Mouse (Mus musculus) MEL (cell line): ENCODE measurements around the gene Cenpt. TPM values are rescaled to one million over a fixed set of nuclear protein-coding genes. Genes with fewer than 3 reads are reported as not detected.

ENCODE experiments used
- DNase-seq: peaks from one replicate; pipeline ENCODE4 v3.0.0; 2011; ENCODE audit warnings: low read depth, low spot score
- H3K27ac ChIP-seq: 2 replicates; pipeline ENCODE4 v1.5.1; 2012; ENCODE audit warnings: low read depth, mild to moderate bottlenecking, control low read depth, low read length, moderate library complexity; ENCODE audit not compliant: control insufficient read depth
- H3K27me3 ChIP-seq, 2 experiments: fragments of 150-350 bp in 1 of 2; sonication (generic) in 1 of 2; 2 replicates each; pipeline ENCODE4 v1.6.1; 2012; ENCODE audit warnings: low read length in 2 of 2, mild to moderate bottlenecking in 2 of 2, improper control_type of control experiment in 1 of 2, moderate library complexity in 1 of 2; ENCODE audit not compliant: insufficient read depth in 2 of 2, control insufficient read depth in 1 of 2
- H3K36me3 ChIP-seq, 2 experiments: 2 replicates each; pipeline ENCODE4 v1.6.1; 2012 to 2014; ENCODE audit warnings: low read length in 2 of 2, improper control_type of control experiment in 1 of 2, inconsistent platforms in 1 of 2, mild to moderate bottlenecking in 1 of 2; ENCODE audit not compliant: insufficient read depth in 2 of 2, control insufficient read depth in 1 of 2
- H3K4me1 ChIP-seq, 2 experiments: fragments of 150-350 bp in 1 of 2; sonication (generic) in 1 of 2; 2 replicates each; pipeline ENCODE4 v1.6.1; 2012; ENCODE audit warnings: low read length in 2 of 2, improper control_type of control experiment in 1 of 2, mild to moderate bottlenecking in 1 of 2; ENCODE audit not compliant: insufficient read depth in 2 of 2, control insufficient read depth in 1 of 2
- H3K4me3 ChIP-seq, 2 experiments: fragments of 150-350 bp in 1 of 2; sonication (generic) in 1 of 2; 2 replicates each; pipeline ENCODE4 v1.5.1; 2012; ENCODE audit warnings: low read depth in 2 of 2, low read length in 2 of 2, mild to moderate bottlenecking in 2 of 2, moderate library complexity in 2 of 2, control low read depth in 1 of 2, improper control_type of control experiment in 1 of 2; ENCODE audit not compliant: control insufficient read depth in 1 of 2, insufficient read depth in 1 of 2
- H3K79me2 ChIP-seq: 2 replicates; pipeline ENCODE4 v1.6.1; 2012; ENCODE audit warnings: mild to moderate bottlenecking, low read length, moderate library complexity; ENCODE audit not compliant: control insufficient read depth, poor library complexity, insufficient read depth
- H3K9ac ChIP-seq: 2 replicates; pipeline ENCODE4 v1.6.1; 2012; ENCODE audit warnings: low read depth, mild to moderate bottlenecking, control low read depth, low read length, moderate library complexity; ENCODE audit not compliant: control insufficient read depth, poor library complexity, severe bottlenecking
- H3K9me3 ChIP-seq: fragments of 150-350 bp; sonication (generic); replicated peaks from 2 replicates; pipeline ENCODE4 v1.6.1; 2012; ENCODE audit warnings: mild to moderate bottlenecking, low read length, improper control_type of control experiment, moderate library complexity; ENCODE audit not compliant: insufficient read depth
- BHLHE40 ChIP-seq: IDR thresholded peaks from 2 replicates; pipeline ENCODE4 v1.6.1; 2012; ENCODE audit warnings: low read depth, mild to moderate bottlenecking, inconsistent platforms, low read length, improper control_type of control experiment, borderline replicate concordance
- CTCF ChIP-seq, 3 experiments: IDR thresholded peaks in 2 of 3; conservative IDR thresholded peaks in 1 of 3; 2 replicates each; pipeline ENCODE4 v1.5.1; 2011 to 2012; ENCODE audit warnings: low read length in 3 of 3, low read depth in 2 of 3, mild to moderate bottlenecking in 2 of 3, improper control_type of control experiment in 1 of 3, inconsistent platforms in 1 of 3, mixed read lengths in 1 of 3, moderate library complexity in 1 of 3; ENCODE audit not compliant: control insufficient read depth in 1 of 3, insufficient read depth in 1 of 3, poor library complexity in 1 of 3, severe bottlenecking in 1 of 3
- E2F4 ChIP-seq: IDR thresholded peaks from 2 replicates; pipeline ENCODE4 v1.6.1; 2011; ENCODE audit warnings: low read depth, low read length, improper control_type of control experiment, borderline replicate concordance
- JUND ChIP-seq: IDR thresholded peaks from 2 replicates; pipeline ENCODE4 v1.6.1; 2011; ENCODE audit warnings: low read depth, mild to moderate bottlenecking, improper control_type of control experiment, low read length
- KAT2A ChIP-seq: conservative IDR thresholded peaks from 2 replicates; pipeline ENCODE4 v1.6.1; 2012; ENCODE audit warnings: low read depth, low read length, improper control_type of control experiment, inconsistent platforms
- MEF2A ChIP-seq: IDR thresholded peaks from 2 replicates; pipeline ENCODE4 v1.6.1; 2014; ENCODE audit warnings: low read depth, mild to moderate bottlenecking, inconsistent platforms, low read length, improper control_type of control experiment; ENCODE audit not compliant: poor library complexity, insufficient replicate concordance, severe bottlenecking; ENCODE audit errors: extremely low read depth
- MXI1 ChIP-seq: IDR thresholded peaks from 2 replicates; pipeline ENCODE4 v1.6.1; 2011; ENCODE audit warnings: mild to moderate bottlenecking, low read depth, low read length, improper control_type of control experiment
- MYB ChIP-seq: IDR thresholded peaks from 2 replicates; pipeline ENCODE4 v1.6.1; 2011; ENCODE audit warnings: mild to moderate bottlenecking, low read depth, low read length, improper control_type of control experiment
- MYC ChIP-seq: IDR thresholded peaks from 2 replicates; pipeline ENCODE4 v1.6.1; 2011; ENCODE audit warnings: low read depth, mild to moderate bottlenecking, low read length, improper control_type of control experiment, moderate library complexity
- NRF1 ChIP-seq: IDR thresholded peaks from 2 replicates; pipeline ENCODE4 v1.6.1; 2014; ENCODE audit warnings: low read depth, mild to moderate bottlenecking, inconsistent platforms, low read length, improper control_type of control experiment, moderate library complexity; ENCODE audit not compliant: poor library complexity, insufficient read depth, severe bottlenecking
- POLR2AphosphoS2 ChIP-seq: IDR thresholded peaks from 2 replicates; pipeline ENCODE4 v1.6.1; 2011; ENCODE audit warnings: low read length, improper control_type of control experiment
- POLR2AphosphoS5 ChIP-seq: IDR thresholded peaks from 2 replicates; pipeline ENCODE4 v1.6.1; 2012; ENCODE audit warnings: low read depth, borderline replicate concordance, mild to moderate bottlenecking, inconsistent platforms, low read length, moderate library complexity, mixed read lengths
- RAD21 ChIP-seq: IDR thresholded peaks from 2 replicates; pipeline ENCODE4 v1.6.1; 2011; ENCODE audit warnings: mild to moderate bottlenecking, low read depth, low read length, improper control_type of control experiment
- SMC3 ChIP-seq: IDR thresholded peaks from 2 replicates; pipeline ENCODE4 v1.6.1; 2011; ENCODE audit warnings: low read depth, low read length, improper control_type of control experiment
- TAL1 ChIP-seq: IDR thresholded peaks from 2 replicates; pipeline ENCODE4 v1.6.1; 2012; ENCODE audit warnings: mild to moderate bottlenecking, inconsistent platforms, low read length, moderate library complexity, mixed read lengths
- TBP ChIP-seq: IDR thresholded peaks from 2 replicates; pipeline ENCODE4 v1.8.0; 2011; ENCODE audit warnings: low read depth, low read length, improper control_type of control experiment
- UBTF ChIP-seq: IDR thresholded peaks from 2 replicates; pipeline ENCODE4 v1.6.1; 2012; ENCODE audit warnings: low read depth, mild to moderate bottlenecking, inconsistent platforms, low read length, improper control_type of control experiment, moderate library complexity, borderline replicate concordance; ENCODE audit not compliant: insufficient read depth
- USF1 ChIP-seq: IDR thresholded peaks from 2 replicates; pipeline ENCODE4 v1.6.1; 2014; ENCODE audit warnings: low read depth, mild to moderate bottlenecking, inconsistent platforms, low read length, improper control_type of control experiment, moderate library complexity
- USF2 ChIP-seq, 2 experiments: IDR thresholded peaks; 2 replicates each; pipeline ENCODE4 v1.6.1; 2011 to 2012; ENCODE audit warnings: improper control_type of control experiment in 2 of 2, low read length in 2 of 2, borderline replicate concordance in 1 of 2, inconsistent platforms in 1 of 2, low read depth in 1 of 2, mild to moderate bottlenecking in 1 of 2; ENCODE audit not compliant: insufficient read depth in 1 of 2
- ZC3H11A ChIP-seq: IDR thresholded peaks from 2 replicates; pipeline ENCODE4 v1.6.1; 2012; ENCODE audit warnings: low read depth, mild to moderate bottlenecking, inconsistent platforms, low read length, improper control_type of control experiment
- ZKSCAN1 ChIP-seq: IDR thresholded peaks from 2 replicates; pipeline ENCODE4 v1.6.1; 2012; ENCODE audit warnings: low read depth, mild to moderate bottlenecking, inconsistent platforms, low read length, improper control_type of control experiment, moderate library complexity
- polyA plus RNA-seq, 2 experiments: library from polyadenylated mRNA; stranded (reverse) in 1 of 2; unstranded in 1 of 2; fragments of >175 nt in 1 of 2; fragments of >200 nt in 1 of 2; gene quantifications; 2 replicates each; pipeline versions ENCODE4 v1.2.1 to v1.2.4; 2012; ENCODE audit warnings: low replicate concordance in 2 of 2, low read depth in 1 of 2; ENCODE audit not compliant: insufficient read length in 2 of 2, insufficient read depth in 1 of 2, missing spikeins in 1 of 2
- total RNA-seq: library from RNA; depleted of rRNA; stranded (reverse); fragments of 300-350 nt; gene quantifications from 2 replicates; pipeline ENCODE4 v1.2.3, GENCODE M21; 2012; rRNA removed

Cenpt gene
- total and polyA plus RNA-seq, 3 experiments: 14.2 to 26.5 TPM; not detected in 1

- peaks cover 24 to 38% of the 10 kb centered on the region in 2 experiments for H3K4me1 ChIP-seq
- no peaks in the 10 kb centered on the region for H3K9me3 ChIP-seq
- peaks cover 0 to 38% of the 10 kb centered on the region in 2 experiments; a peak in 2 of 4 replicates for H3K36me3 ChIP-seq
- H3K9ac ChIP-seq: no peak overlapping the region
- no peak overlapping the region for H3K4me3 ChIP-seq
- TF ChIP-seq E2F4: no peak
- TF ChIP-seq TAL1: no peak
- TF ChIP-seq ZC3H11A: no peak
- TF ChIP-seq NRF1: no peak
- TF ChIP-seq MYC: no peak
- TF ChIP-seq BHLHE40: no peak
- no peak for TF ChIP-seq JUND
- TF ChIP-seq SMC3: no peak
- no peak for TF ChIP-seq TBP
- no peak for TF ChIP-seq MXI1
- no peak for TF ChIP-seq MYB
- no peak for TF ChIP-seq CTCF (IDR thresholded peaks at IDR 0.05 in 2 of 3, conservative IDR thresholded peaks at IDR 0.05 in 1 of 3; ENCODE audit: control insufficient read depth in 1 of 3, insufficient read depth in 1 of 3, low read depth in 2 of 3, low read length in 3 of 3, poor library complexity in 1 of 3, severe bottlenecking in 1 of 3)
- TF ChIP-seq USF2 (IDR thresholded peaks at IDR 0.05; ENCODE audit: borderline replicate concordance in 1 of 2, insufficient read depth in 1 of 2, low read depth in 1 of 2, low read length in 2 of 2): no peak
- no peak for TF ChIP-seq POLR2AphosphoS2
- TF ChIP-seq KAT2A: no peak
- TF ChIP-seq MEF2A: no peak
- no peak for TF ChIP-seq ZKSCAN1
- no peaks in the 10 kb centered on the region for H3K79me2 ChIP-seq
- no peak for DNase-seq
- H3K27me3 ChIP-seq: no peaks in the 10 kb centered on the region
- no peak overlapping the region; the same call in 1 of the 2 replicates for H3K27ac ChIP-seq
Measured at GRCm38 (mm10) chr8:105798408-105798807, 54.7 kb downstream of the Cenpt start.

DNA sequence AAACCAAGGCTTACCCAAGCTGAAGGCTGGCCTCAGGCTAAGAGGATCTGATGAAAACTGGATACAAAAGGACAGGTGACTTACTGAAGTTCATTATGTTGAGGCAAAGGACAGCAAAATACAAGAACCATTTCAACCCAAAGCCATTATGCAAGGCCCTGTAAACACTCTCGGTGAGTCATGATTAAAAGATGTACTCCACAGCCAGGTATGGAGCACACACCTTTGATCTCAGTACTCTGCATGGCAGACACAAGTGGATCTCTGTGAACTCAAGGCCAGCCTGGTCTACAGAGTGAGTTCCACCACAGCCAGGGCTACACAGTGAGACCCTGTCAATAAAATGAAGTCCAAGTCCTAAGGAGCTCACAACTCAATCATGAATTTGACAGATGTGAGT, 57.3 kb downstream of the Cenpt start:
- Histone ChIP-seq H3K4me1 (peaks cover 13 to 26% of the 10 kb centered on the region in 2 experiments), H3K27ac (no peak overlapping the region), H3K9me3 (no peaks in the 10 kb centered on the region), H3K4me3 (no peak overlapping the region), H3K36me3 (peaks cover 0 to 24% of the 10 kb centered on the region in 2 experiments; a peak in 3 of 4 replicates), H3K27me3 (no peaks in the 10 kb centered on the region), H3K79me2 (no peaks in the 10 kb centered on the region), H3K9ac (no peak overlapping the region)
- TF ChIP-seq USF1 (no peak), MEF2A (no peak), UBTF (no peak), RAD21 (no peak), JUND (no peak), POLR2AphosphoS5 (no peak)
- DNase-seq: no peak

Other genes with a start within 250 kb of the Cenpt start
- 15.7 and 16.6 TPM in 2 replicates for gene Ripor1, start 248.0 kb downstream of the Cenpt start, total RNA-seq
- gene Ripor1, start 248.0 kb downstream of the Cenpt start, polyA plus RNA-seq: 100 to 1,000 TPM in 1 of 2 experiments, not detected in 1; 120 TPM
- gene Ctcf, start 216.7 kb downstream of the Cenpt start, total RNA-seq: 36.4 and 40.7 TPM in 2 replicates
- 100 to 1,000 TPM in 1 of 2 experiments, 10 to 100 TPM in 1; 87.1 to 670 TPM for gene Ctcf, start 216.7 kb downstream of the Cenpt start, polyA plus RNA-seq
- gene Agrp, start 215.9 kb downstream of the Cenpt start, total RNA-seq: not detected in 2 replicates
- gene Agrp, start 215.9 kb downstream of the Cenpt start, polyA plus RNA-seq: under 1 TPM in 1 of 2 experiments, not detected in 1; 0.63 TPM
- gene Carmil2, start 167.0 kb downstream of the Cenpt start, total RNA-seq: 7.9 and 9.5 TPM in 2 replicates
- 10 to 100 TPM in 1 of 2 experiments, not detected in 1; 62.7 TPM for gene Carmil2, start 167.0 kb downstream of the Cenpt start, polyA plus RNA-seq
- gene Acd, start 152.2 kb downstream of the Cenpt start, total RNA-seq: 7.5 and 9.3 TPM in 2 replicates
- 10 to 100 TPM in 1 of 2 experiments, not detected in 1; 53.9 TPM for gene Acd, start 152.2 kb downstream of the Cenpt start, polyA plus RNA-seq
- 12.3 and 13.7 TPM in 2 replicates for gene Pard6a, start 152.1 kb downstream of the Cenpt start, total RNA-seq
- 10 to 100 TPM in 1 of 2 experiments, not detected in 1; 20.5 TPM for gene Pard6a, start 152.1 kb downstream of the Cenpt start, polyA plus RNA-seq
- gene 4933405L10Rik, start 145.6 kb downstream of the Cenpt start, total RNA-seq: 0.13 and 0.23 TPM in 2 replicates
- under 1 TPM in 1 of 2 experiments, not detected in 1; 0.42 TPM for gene 4933405L10Rik, start 145.6 kb downstream of the Cenpt start, polyA plus RNA-seq
- gene Enkd1, start 145.1 kb downstream of the Cenpt start, total RNA-seq: 22.0 TPM in 2 replicates
- gene Enkd1, start 145.1 kb downstream of the Cenpt start, polyA plus RNA-seq: 10 to 100 TPM in 1 of 2 experiments, not detected in 1; 42.6 TPM
- gene Gfod2, start 94.6 kb downstream of the Cenpt start, total RNA-seq: 7.0 and 8.3 TPM in 2 replicates
- gene Gfod2, start 94.6 kb downstream of the Cenpt start, polyA plus RNA-seq: 1 to 10 TPM in 1 of 2 experiments, not detected in 1; 7.0 TPM
- gene Ranbp10, start 25.9 kb downstream of the Cenpt start, total RNA-seq: 7.4 and 7.7 TPM in 2 replicates
- 10 to 100 TPM in 1 of 2 experiments, not detected in 1; 22.1 TPM for gene Ranbp10, start 25.9 kb downstream of the Cenpt start, polyA plus RNA-seq
- not detected in 2 replicates for gene Tsnaxip1, start 25.5 kb downstream of the Cenpt start, total RNA-seq
- under 1 TPM in 1 of 2 experiments, not detected in 1; 0.10 TPM for gene Tsnaxip1, start 25.5 kb downstream of the Cenpt start, polyA plus RNA-seq
- 41.9 and 48.8 TPM in 2 replicates for gene Thap11, start 1.9 kb upstream of the Cenpt start, total RNA-seq
- gene Thap11, start 1.9 kb upstream of the Cenpt start, polyA plus RNA-seq: 10 to 100 TPM in 1 of 2 experiments, not detected in 1; 51.4 TPM
- 167 and 198 TPM in 2 replicates for gene Nutf2, start 7.3 kb upstream of the Cenpt start, total RNA-seq
- 10 to 100 TPM in 1 of 2 experiments, not detected in 1; 28.0 TPM for gene Nutf2, start 7.3 kb upstream of the Cenpt start, polyA plus RNA-seq
- 44.5 and 46.1 TPM in 2 replicates for gene Edc4, start 27.6 kb upstream of the Cenpt start, total RNA-seq
- gene Edc4, start 27.6 kb upstream of the Cenpt start, polyA plus RNA-seq: 10 to 100 TPM in 1 of 2 experiments, not detected in 1; 72.1 TPM
- not detected in 2 replicates for gene Nrn1l, start 40.3 kb upstream of the Cenpt start, total RNA-seq
- gene Nrn1l, start 40.3 kb upstream of the Cenpt start, polyA plus RNA-seq: under 1 TPM in 1 of 2 experiments, not detected in 1; 0.39 TPM
- gene Pskh1, start 47.2 kb upstream of the Cenpt start, total RNA-seq: 11.5 and 12.9 TPM in 2 replicates
- gene Pskh1, start 47.2 kb upstream of the Cenpt start, polyA plus RNA-seq: 10 to 100 TPM in 1 of 2 experiments, not detected in 1; 26.2 TPM
- 0.69 and 1.5 TPM in 2 replicates for gene Ctrl, start 80.6 kb upstream of the Cenpt start, total RNA-seq
- 1 to 10 TPM in 1 of 2 experiments, not detected in 1; 3.0 TPM for gene Ctrl, start 80.6 kb upstream of the Cenpt start, polyA plus RNA-seq
- 228 and 275 TPM in 2 replicates for gene Psmb10, start 85.2 kb upstream of the Cenpt start, total RNA-seq
- gene Psmb10, start 85.2 kb upstream of the Cenpt start, polyA plus RNA-seq: 100 to 1,000 TPM in 1 of 2 experiments, not detected in 1; 193 TPM
- gene Lcat, start 90.1 kb upstream of the Cenpt start, total RNA-seq: 0.78 and 1.1 TPM in 2 replicates
- gene Lcat, start 90.1 kb upstream of the Cenpt start, polyA plus RNA-seq: 1 to 10 TPM in 1 of 2 experiments, not detected in 1; 2.5 TPM
- 22.2 and 25.6 TPM in 2 replicates for gene Slc12a4, start 112.8 kb upstream of the Cenpt start, total RNA-seq
- 10 to 100 TPM in 1 of 2 experiments, not detected in 1; 32.3 TPM for gene Slc12a4, start 112.8 kb upstream of the Cenpt start, polyA plus RNA-seq
- not detected in 2 replicates for gene Dpep3, start 126.2 kb upstream of the Cenpt start, total RNA-seq
- gene Dpep3, start 126.2 kb upstream of the Cenpt start, polyA plus RNA-seq: under 1 TPM in 1 of 2 experiments, not detected in 1; 0.11 TPM
- gene Dus2, start 138.1 kb upstream of the Cenpt start, total RNA-seq: 8.6 and 9.2 TPM in 2 replicates
- 10 to 100 TPM in 1 of 2 experiments, not detected in 1; 11.9 TPM for gene Dus2, start 138.1 kb upstream of the Cenpt start, polyA plus RNA-seq
- gene Dpep2nb, start 152.7 kb upstream of the Cenpt start, total RNA-seq: not detected in 2 replicates
- under 1 TPM in 1 of 2 experiments, not detected in 1; 0.14 TPM for gene Dpep2nb, start 152.7 kb upstream of the Cenpt start, polyA plus RNA-seq
- 23.4 and 29.9 TPM in 2 replicates for gene Ddx28, start 158.6 kb upstream of the Cenpt start, total RNA-seq
- gene Ddx28, start 158.6 kb upstream of the Cenpt start, polyA plus RNA-seq: 10 to 100 TPM in 1 of 2 experiments, not detected in 1; 21.8 TPM
- gene Nfatc3, start 205.6 kb upstream of the Cenpt start, total RNA-seq: 14.4 and 16.9 TPM in 2 replicates
- 10 to 100 TPM; 50.2 to 59.3 TPM for gene Nfatc3, start 205.6 kb upstream of the Cenpt start, polyA plus RNA-seq